Mouse (Mus musculus): ENCODE results near the gene Olfr78. TPM values are rescaled to one million over a fixed set of nuclear protein-coding genes. Genes with fewer than 3 reads are reported as not detected.

Gene Olfr78
- polyA plus RNA-seq (2015; fragmentation: Nextera tagmentation; extraction: Ambion mirVana), result 0.18 and 0.35 TPM in 2 replicates

GRCm38 (mm10) chr7:102759266-102759665 is at the start of gene Olfr78, which contains the start of gene Olfr560:
Gene Olfr78, minus strand, starts transcription at chr7:102759471.
Gene Olfr560, minus strand, starts transcription at chr7:102759366.
- no peak for ATAC-seq (ENCODE audit: insufficient number of reproducible peaks, low FRiP score, low TSS enrichment, low read depth)
- Histone ChIP-seq H3K9me3 (replicated peaks) (no peaks in the 10 kb centered on the region), H3K4me3 (replicated peaks) (no peak within 1 kb of the TSS), H3K27me3 (no peaks in the 10 kb centered on the region), H3K36me3 (no peaks in the 10 kb centered on the region), H3K4me2 (replicated peaks) (no peak within 1 kb of the TSS), H3K9ac (no peak within 1 kb of the TSS), H3K4me1 (no peaks in the 10 kb centered on the region), H3K27ac (replicated peaks) (no peak within 1 kb of the TSS)
- WGBS, result 64% methylated on average over 4 of the region's 4 CpGs

- no peaks in the 10 kb centered on the region for H3K9me3 ChIP-seq (replicated peaks)
- H3K4me2 ChIP-seq (replicated peaks), result no peak within 1 kb of the TSS
- no peak within 1 kb of the TSS for H3K27ac ChIP-seq (replicated peaks)
- no peak for ATAC-seq (ENCODE audit: insufficient number of reproducible peaks, low FRiP score, low TSS enrichment, low read depth)
- H3K9ac ChIP-seq, result no peak within 1 kb of the TSS
- no peaks in the 10 kb centered on the region for H3K27me3 ChIP-seq
- no peak within 1 kb of the TSS for H3K4me3 ChIP-seq (replicated peaks)
- H3K36me3 ChIP-seq, result no peaks in the 10 kb centered on the region
- H3K4me1 ChIP-seq, result no peaks in the 10 kb centered on the region
Measured at GRCm38 (mm10) chr7:102803180-102803579, 43.9 kb upstream of the Olfr78 start, which contains the start of gene Olfr564. Gene Olfr564, plus strand, starts transcription at chr7:102803480.

GRCm38 (mm10) chr7:102770921-102771320 is 11.7 kb upstream of the Olfr78 start, which contains the start of gene Olfr561:
Gene Olfr561, plus strand, starts transcription at chr7:102771221.
- no peaks in the 10 kb centered on the region for H3K27me3 ChIP-seq
- H3K4me1 ChIP-seq, result no peaks in the 10 kb centered on the region
- ATAC-seq (ENCODE audit: insufficient number of reproducible peaks, low FRiP score, low TSS enrichment, low read depth), result no peak
- no peak within 1 kb of the TSS for H3K4me3 ChIP-seq (replicated peaks)
- no peaks in the 10 kb centered on the region for H3K36me3 ChIP-seq
- 60% methylated on average over 2 of the region's 2 CpGs for whole genome bisulfite sequencing
- no peak within 1 kb of the TSS for H3K4me2 ChIP-seq (replicated peaks)
- no peak within 1 kb of the TSS for H3K27ac ChIP-seq (replicated peaks)
- no peaks in the 10 kb centered on the region for H3K9me3 ChIP-seq (replicated peaks)
- no peak within 1 kb of the TSS for H3K9ac ChIP-seq

- Histone ChIP-seq H3K27ac (replicated peaks) (no peak overlapping the region), H3K9ac (no peak overlapping the region), H3K4me2 (replicated peaks) (no peak overlapping the region), H3K4me1 (no peaks in the 10 kb centered on the region), H3K4me3 (replicated peaks) (no peak overlapping the region), H3K27me3 (no peaks in the 10 kb centered on the region), H3K9me3 (replicated peaks) (no peaks in the 10 kb centered on the region), H3K36me3 (no peaks in the 10 kb centered on the region)
- 8% methylated on average over 1 of the region's 1 CpGs for WGBS
- no peak for ATAC-seq (ENCODE audit: insufficient number of reproducible peaks, low FRiP score, low TSS enrichment, low read depth)
Measured at GRCm38 (mm10) chr7:102752086-102752485, 7.2 kb downstream of the Olfr78 start.

- Histone ChIP-seq H3K9me3 (replicated peaks) (no peaks in the 10 kb centered on the region), H3K27ac (replicated peaks) (no peak overlapping the region), H3K9ac (no peak overlapping the region), H3K4me3 (replicated peaks) (no peak overlapping the region), H3K4me2 (replicated peaks) (no peak overlapping the region), H3K36me3 (no peaks in the 10 kb centered on the region), H3K4me1 (no peaks in the 10 kb centered on the region), H3K27me3 (no peaks in the 10 kb centered on the region)
- ATAC-seq (ENCODE audit: insufficient number of reproducible peaks, low FRiP score, low TSS enrichment, low read depth), result no peak
- 51% methylated on average over 2 of the region's 2 CpGs for WGBS
Measured at GRCm38 (mm10) chr7:102737705-102738104, 21.6 kb downstream of the Olfr78 start.

GRCm38 (mm10) chr7:102733793-102734192 is 25.5 kb downstream of the Olfr78 start:
- WGBS, result 67% methylated on average over 1 of the region's 1 CpGs

GRCm38 (mm10) chr7:102727391-102727790 is 31.9 kb downstream of the Olfr78 start, which contains the start of gene Olfr559:
Gene Olfr559, minus strand, starts transcription at chr7:102727491.
- Histone ChIP-seq H3K4me3 (replicated peaks) (no peak within 1 kb of the TSS), H3K27ac (replicated peaks) (no peak within 1 kb of the TSS), H3K9me3 (replicated peaks) (no peaks in the 10 kb centered on the region), H3K9ac (no peak within 1 kb of the TSS), H3K4me1 (no peaks in the 10 kb centered on the region), H3K36me3 (no peaks in the 10 kb centered on the region), H3K4me2 (replicated peaks) (no peak within 1 kb of the TSS), H3K27me3 (no peaks in the 10 kb centered on the region)
- no peak for ATAC-seq (ENCODE audit: insufficient number of reproducible peaks, low FRiP score, low TSS enrichment, low read depth)

More at GRCm38 (mm10) chr7:102733793-102734192, 25.5 kb downstream of the Olfr78 start:
- H3K27me3 ChIP-seq, result no peaks in the 10 kb centered on the region
- no peaks in the 10 kb centered on the region for H3K4me1 ChIP-seq
- H3K9me3 ChIP-seq (replicated peaks), result no peaks in the 10 kb centered on the region
- no peak overlapping the region for H3K4me2 ChIP-seq (replicated peaks)
- no peaks in the 10 kb centered on the region for H3K36me3 ChIP-seq
- ATAC-seq (ENCODE audit: insufficient number of reproducible peaks, low FRiP score, low TSS enrichment, low read depth), result no peak
- H3K4me3 ChIP-seq (replicated peaks), result no peak overlapping the region
- H3K27ac ChIP-seq (replicated peaks), result no peak overlapping the region
- H3K9ac ChIP-seq, result no peak overlapping the region

- WGBS, result 38% methylated on average over 1 of the region's 1 CpGs
- H3K36me3 ChIP-seq, result no peaks in the 10 kb centered on the region
- H3K9ac ChIP-seq, result no peak within 1 kb of the TSS
- H3K4me1 ChIP-seq, result no peaks in the 10 kb centered on the region
- no peak within 1 kb of the TSS for H3K4me2 ChIP-seq (replicated peaks)
- H3K4me3 ChIP-seq (replicated peaks), result no peak within 1 kb of the TSS
- H3K9me3 ChIP-seq (replicated peaks), result no peaks in the 10 kb centered on the region
- no peak for ATAC-seq (ENCODE audit: insufficient number of reproducible peaks, low FRiP score, low TSS enrichment, low read depth)
- H3K27ac ChIP-seq (replicated peaks), result no peak within 1 kb of the TSS
- no peaks in the 10 kb centered on the region for H3K27me3 ChIP-seq
Measured at GRCm38 (mm10) chr7:102718970-102719369, 40.3 kb downstream of the Olfr78 start, which contains the start of gene Olfr33. Gene Olfr33, minus strand, starts transcription at chr7:102719070.

- H3K4me3 ChIP-seq (replicated peaks), result no peak within 1 kb of the TSS
- H3K27ac ChIP-seq (replicated peaks), result no peak within 1 kb of the TSS
- no peak for ATAC-seq (ENCODE audit: insufficient number of reproducible peaks, low FRiP score, low TSS enrichment, low read depth)
Measured at GRCm38 (mm10) chr7:102701915-102702314, 57.4 kb downstream of the Olfr78 start, which contains the start of gene Olfr558. Gene Olfr558, plus strand, starts transcription at chr7:102702215.

GRCm38 (mm10) chr7:102698461-102698860 is 60.8 kb downstream of the Olfr78 start:
- Histone ChIP-seq H3K4me2 (replicated peaks) (no peak overlapping the region), H3K4me3 (replicated peaks) (no peak overlapping the region), H3K36me3 (no peaks in the 10 kb centered on the region), H3K9me3 (replicated peaks) (no peaks in the 10 kb centered on the region), H3K9ac (no peak overlapping the region), H3K27ac (replicated peaks) (no peak overlapping the region), H3K4me1 (no peaks in the 10 kb centered on the region), H3K27me3 (no peaks in the 10 kb centered on the region)
- 85% methylated on average over 7 of the region's 7 CpGs for WGBS
- ATAC-seq (ENCODE audit: insufficient number of reproducible peaks, low FRiP score, low TSS enrichment, low read depth), result no peak

More at GRCm38 (mm10) chr7:102701915-102702314, 57.4 kb downstream of the Olfr78 start, which contains the start of gene Olfr558:
- Histone ChIP-seq H3K36me3 (no peaks in the 10 kb centered on the region), H3K4me1 (no peaks in the 10 kb centered on the region), H3K9me3 (replicated peaks) (no peaks in the 10 kb centered on the region), H3K9ac (no peak within 1 kb of the TSS), H3K27me3 (no peaks in the 10 kb centered on the region), H3K4me2 (replicated peaks) (no peak within 1 kb of the TSS)

- Histone ChIP-seq H3K36me3 (no peaks in the 10 kb centered on the region), H3K27ac (replicated peaks) (no peak within 1 kb of the TSS), H3K4me2 (replicated peaks) (no peak within 1 kb of the TSS), H3K27me3 (no peaks in the 10 kb centered on the region), H3K4me1 (no peaks in the 10 kb centered on the region), H3K9me3 (replicated peaks) (no peaks in the 10 kb centered on the region), H3K9ac (no peak within 1 kb of the TSS), H3K4me3 (replicated peaks) (no peak within 1 kb of the TSS)
- ATAC-seq (ENCODE audit: insufficient number of reproducible peaks, low FRiP score, low TSS enrichment, low read depth), result no peak
- WGBS, result 72% methylated on average over 5 of the region's 5 CpGs
Measured at GRCm38 (mm10) chr7:102695358-102696125, 63.7 kb downstream of the Olfr78 start, which contains the start of gene Olfr557. Gene Olfr557, plus strand, starts transcription at chr7:102695910.
